Mouse (Mus musculus) intestine, postnatal 0 days (tissue): ENCODE measurements around the gene Il12rb1. TPM values are rescaled to one million over a fixed set of nuclear protein-coding genes. Genes with fewer than 3 reads are reported as not detected.

Source experiments
- ATAC-seq: fragments of 200-750 bp; cut with Nextera tagmentation; 2 replicates; pipeline ENCODE4 v1.8.0; 2017; ENCODE audit warnings: mild to moderate bottlenecking, moderate TSS enrichment, moderate library complexity
- H3K27ac ChIP-seq: fragments of 300-500 bp; sonication (generic); 2 replicates; pipeline ENCODE4 v1.5.1; 2014; ENCODE audit warnings: mild to moderate bottlenecking, low read depth, low read length, moderate library complexity
- H3K27me3 ChIP-seq: fragments of 300-500 bp; sonication (generic); replicated peaks from 2 replicates; pipeline ENCODE4 v1.6.1; 2014; ENCODE audit warnings: low read length, mixed read lengths; ENCODE audit not compliant: control insufficient read depth, insufficient read depth
- H3K36me3 ChIP-seq: fragments of 300-500 bp; sonication (generic); 2 replicates; pipeline ENCODE4 v1.6.1; 2014; ENCODE audit warnings: mild to moderate bottlenecking, moderate library complexity; ENCODE audit not compliant: control insufficient read depth, insufficient read depth
- H3K4me1 ChIP-seq: fragments of 300-500 bp; sonication (generic); replicated peaks from 2 replicates; pipeline ENCODE4 v1.6.1; 2014; ENCODE audit warnings: antibody characterized with exemption, low read length, mixed read lengths; ENCODE audit not compliant: control insufficient read depth, insufficient read depth
- H3K4me2 ChIP-seq: fragments of 300-500 bp; sonication (generic); replicated peaks from 2 replicates; pipeline ENCODE4 v1.6.1; 2014; ENCODE audit warnings: low read depth, mild to moderate bottlenecking, moderate library complexity
- H3K4me3 ChIP-seq: fragments of 300-500 bp; sonication (generic); 2 replicates; pipeline ENCODE4 v1.5.1; 2014; ENCODE audit warnings: low read depth, low read length
- H3K9ac ChIP-seq: fragments of 300-500 bp; sonication (generic); 2 replicates; pipeline ENCODE4 v1.6.1; 2014; ENCODE audit warnings: mild to moderate bottlenecking, low read depth, low read length
- H3K9me3 ChIP-seq: fragments of 300-500 bp; sonication (generic); 2 replicates; pipeline ENCODE4 v1.6.1; 2016; ENCODE audit warnings: mixed run types; ENCODE audit not compliant: control insufficient read depth
- CTCF ChIP-seq: sonication (generic); IDR thresholded peaks from 2 replicates; pipeline ENCODE4 v1.5.1; 2016; ENCODE audit warnings: low read depth, mild to moderate bottlenecking, control low read depth, antibody characterized with exemption, moderate library complexity
- WGBS: fragments of 180-500 bp; shearing (Covaris S2); extraction: QIAGEN DNeasy Blood & Tissue Kit; methylation state at CpG from one replicate; pipeline ENCODE4 v1.1.7; 2014; 5-methylcytosine and 5-hydroxymethylcytosine counted together
- polyA plus RNA-seq: library from polyadenylated mRNA; unstranded; fragments of >200 nt; fragmentation: Nextera tagmentation; extraction: Ambion mirVana; gene quantifications from 2 replicates; pipeline ENCODE4 v1.2.1, GENCODE M21; 2015

Gene Il12rb1
- polyA plus RNA-seq, 1 experiment from 2014 or later: 0.29 TPM

- ATAC-seq: no peak
- Histone ChIP-seq H3K9me3 (no peaks in the 10 kb centered on the region), H3K4me2 (no peak overlapping the region), H3K27me3 (no peaks in the 10 kb centered on the region), H3K27ac (no peak overlapping the region), H3K4me3 (no peak overlapping the region), H3K9ac (no peak overlapping the region), H3K36me3 (peaks cover 15% of the 10 kb centered on the region; the same call in 1 of the 2 replicates), H3K4me1 (no peaks in the 10 kb centered on the region)
- TF ChIP-seq CTCF: no peak
- WGBS: 96% methylated on average over 3 of the region's 3 CpGs
These were observed 25.8 kb downstream of the Il12rb1 start for GRCm38 (mm10) chr8:70834071-70834470.

- ATAC-seq: no peak
- no peaks in the 10 kb centered on the region for H3K9me3 ChIP-seq
- H3K36me3 ChIP-seq: peaks cover 15% of the 10 kb centered on the region; the same call in 1 of the 2 replicates
- no peak overlapping the region for H3K4me2 ChIP-seq
- WGBS: 92% methylated on average over 12 of the region's 12 CpGs
- no peak for TF ChIP-seq CTCF
- 0 out of 2 replicates have a peak, but pooled peaks cover 3% of the 10 kb centered on the region for H3K4me1 ChIP-seq
- no peak overlapping the region for H3K27ac ChIP-seq
- H3K27me3 ChIP-seq: no peaks in the 10 kb centered on the region
- H3K9ac ChIP-seq: no peak overlapping the region
- no peak overlapping the region for H3K4me3 ChIP-seq
These were observed 28.4 kb downstream of the Il12rb1 start for GRCm38 (mm10) chr8:70836666-70837065.

DNA sequence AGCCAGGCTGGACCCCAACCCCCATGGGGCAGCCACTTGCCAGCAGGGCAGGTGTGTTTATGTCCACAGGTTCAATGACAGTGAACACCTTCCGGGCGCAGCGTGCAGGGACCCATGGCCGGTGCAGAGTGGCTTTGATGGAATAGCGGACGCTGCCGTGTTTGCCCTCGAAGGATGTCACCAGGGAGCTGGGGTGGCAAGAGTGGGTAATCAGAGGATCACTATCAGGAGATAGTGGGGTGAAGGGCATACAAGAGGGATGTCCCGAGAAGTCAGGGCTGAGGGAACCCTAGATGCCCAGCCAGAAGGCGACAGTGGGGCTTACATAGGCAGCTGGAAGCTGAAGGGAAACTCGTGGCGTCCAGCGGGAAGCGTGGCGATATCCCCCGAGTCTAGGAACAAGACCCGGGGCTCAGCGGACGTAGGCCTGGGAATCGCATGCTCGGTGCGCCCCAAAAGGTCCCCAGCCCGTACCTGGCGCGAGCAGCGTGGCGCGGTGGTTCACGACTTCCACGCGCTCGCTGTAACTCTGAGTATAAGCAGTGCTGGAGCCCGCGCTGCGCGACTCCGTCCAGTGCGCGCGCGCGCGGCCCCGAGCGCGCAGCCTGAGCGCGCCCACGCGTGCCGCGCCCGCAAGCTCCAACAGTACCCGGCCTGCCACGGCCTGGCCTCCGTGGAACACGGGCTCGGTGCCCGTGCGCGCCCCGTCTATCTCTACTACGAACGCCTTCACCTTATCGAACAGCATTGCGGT is 30.6 kb downstream of the Il12rb1 start:
- ATAC-seq: peak; percentile 62
- 1% methylated on average over 65 of the region's 66 CpGs for WGBS
- Histone ChIP-seq H3K27me3 (no peaks in the 10 kb centered on the region), H3K9me3 (no peaks in the 10 kb centered on the region), H3K36me3 (peaks cover 15% of the 10 kb centered on the region; the same call in 1 of the 2 replicates), H3K4me2 (peak overlapping the region; percentile 65), H3K27ac (peak overlapping the region; percentile 91), H3K4me1 (0 out of 2 replicates have a peak, but pooled peaks cover 3% of the 10 kb centered on the region), H3K4me3 (peak overlapping the region; percentile 69), H3K9ac (peak overlapping the region; percentile 78)
- no peak for TF ChIP-seq CTCF

- peak within 1 kb of the TSS; percentile 91 for H3K27ac ChIP-seq
- peaks cover 15% of the 10 kb centered on the region; the same call in 1 of the 2 replicates for H3K36me3 ChIP-seq
- peak within 1 kb of the TSS; percentile 78 for H3K9ac ChIP-seq
- H3K4me3 ChIP-seq: peak within 1 kb of the TSS; percentile 69
- peak; percentile 97 for ATAC-seq
- 0 out of 2 replicates have a peak, but pooled peaks cover 3% of the 10 kb centered on the region for H3K4me1 ChIP-seq
- no peaks in the 10 kb centered on the region for H3K27me3 ChIP-seq
- no peak for TF ChIP-seq CTCF
- peak within 1 kb of the TSS; percentile 65 for H3K4me2 ChIP-seq
- WGBS: 1% methylated on average over 55 of the region's 55 CpGs
- H3K9me3 ChIP-seq: no peaks in the 10 kb centered on the region
These were observed 31.4 kb downstream of the Il12rb1 start, which contains the start of gene Arrdc2 for GRCm38 (mm10) chr8:70839408-70840351. TSS of gene Arrdc2 (minus strand) at chr8:70839720.

- Histone ChIP-seq H3K27ac (peak overlapping the region; percentile 74), H3K36me3 (peaks cover 15% of the 10 kb centered on the region; the same call in 1 of the 2 replicates), H3K9ac (no peak overlapping the region), H3K4me3 (no peak overlapping the region), H3K27me3 (no peaks in the 10 kb centered on the region), H3K4me2 (peak overlapping the region; percentile 32), H3K9me3 (no peaks in the 10 kb centered on the region), H3K4me1 (0 out of 2 replicates have a peak, but pooled peaks cover 3% of the 10 kb centered on the region)
- 28% methylated on average over 10 of the region's 10 CpGs for WGBS
- no peak for TF ChIP-seq CTCF
- no peak for ATAC-seq
These were observed 32.3 kb downstream of the Il12rb1 start for GRCm38 (mm10) chr8:70840590-70840989.
